Mouse (Mus musculus) heart, embryonic 11.5 days (tissue): ENCODE measurements around the gene Acbd6. TPM values are rescaled to one million over a fixed set of nuclear protein-coding genes. Genes with fewer than 3 reads are reported as not detected.

Experiments
- ATAC-seq: fragments of 200-750 bp; cut with Nextera tagmentation; replicated peaks from 2 replicates; pipeline ENCODE4 v1.8.0; 2017; ENCODE audit warnings: moderate library complexity; ENCODE audit not compliant: insufficient number of reproducible peaks, low FRiP score, low TSS enrichment
- H3K27ac ChIP-seq: fragments of 300-500 bp; sonication (generic); 2 replicates; pipeline ENCODE4 v1.5.1; 2014; ENCODE audit warnings: mild to moderate bottlenecking, low read depth, low read length
- H3K27me3 ChIP-seq: fragments of 300-500 bp; sonication (generic); 2 replicates; pipeline ENCODE4 v1.6.1; 2014; ENCODE audit warnings: mild to moderate bottlenecking, low read length, mixed read lengths; ENCODE audit not compliant: control insufficient read depth, insufficient read depth
- H3K36me3 ChIP-seq: fragments of 300-500 bp; sonication (generic); 2 replicates; pipeline ENCODE4 v1.6.1; 2014; ENCODE audit warnings: mild to moderate bottlenecking, low read length, moderate library complexity, mixed read lengths; ENCODE audit not compliant: control insufficient read depth, insufficient read depth
- H3K4me1 ChIP-seq: fragments of 300-500 bp; sonication (generic); 2 replicates; pipeline ENCODE4 v1.6.1; 2014; ENCODE audit warnings: low read length; ENCODE audit not compliant: control insufficient read depth, insufficient read depth
- H3K4me2 ChIP-seq: fragments of 300-500 bp; sonication (generic); 2 replicates; pipeline ENCODE4 v1.6.1; 2014; ENCODE audit warnings: mild to moderate bottlenecking, moderate library complexity
- H3K4me3 ChIP-seq: fragments of 300-500 bp; sonication (generic); 2 replicates; pipeline ENCODE4 v1.5.1; 2014; ENCODE audit warnings: low read depth, low read length
- H3K9ac ChIP-seq: fragments of 300-500 bp; sonication (generic); 2 replicates; pipeline ENCODE4 v1.6.1; 2014; ENCODE audit warnings: mild to moderate bottlenecking, low read depth, low read length, moderate library complexity
- H3K9me3 ChIP-seq: fragments of 300-500 bp; sonication (generic); replicated peaks from 2 replicates; pipeline ENCODE4 v1.6.1; 2016; ENCODE audit warnings: low read length; ENCODE audit not compliant: control insufficient read depth
- WGBS: fragments of 180-500 bp; shearing (Covaris S2); extraction: QIAGEN DNeasy Blood & Tissue Kit; methylation state at CpG from one replicate; pipeline ENCODE4 v1.1.7; 2014; ENCODE audit not compliant: insufficient replicate concordance; 5-methylcytosine and 5-hydroxymethylcytosine counted together
- polyA plus RNA-seq: library from polyadenylated mRNA; unstranded; fragments of >200 nt; fragmentation: Nextera tagmentation; extraction: Ambion mirVana; gene quantifications from 2 replicates; pipeline ENCODE4 v1.2.1, GENCODE M21; 2014

Gene Acbd6
- polyA plus RNA-seq, 1 experiment from 2014 or later: 56.4 TPM

DNA sequence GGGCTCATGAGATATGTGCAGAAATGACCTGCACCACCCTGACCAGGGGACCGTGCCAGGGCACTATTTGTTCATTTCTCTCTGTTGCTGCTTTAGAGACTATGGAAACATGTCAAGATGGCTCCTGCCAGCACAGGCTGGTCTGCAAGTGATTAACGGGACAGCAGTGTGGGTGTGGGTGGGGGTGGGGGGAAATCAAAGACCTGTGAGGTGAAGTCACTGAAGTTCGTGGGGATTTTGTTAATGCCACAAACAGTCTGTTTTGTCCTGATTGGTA, 24.3 kb upstream of the Acbd6 start:
- Histone ChIP-seq H3K36me3 (no peaks in the 10 kb centered on the region), H3K9me3 (no peaks in the 10 kb centered on the region), H3K27me3 (no peaks in the 10 kb centered on the region), H3K4me1 (peaks cover 14% of the 10 kb centered on the region), H3K4me3 (no peak overlapping the region), H3K27ac (no peak overlapping the region), H3K4me2 (no peak overlapping the region), H3K9ac (no peak overlapping the region)
- no peak for ATAC-seq
- 72% methylated on average over 3 of the region's 3 CpGs for WGBS

DNA sequence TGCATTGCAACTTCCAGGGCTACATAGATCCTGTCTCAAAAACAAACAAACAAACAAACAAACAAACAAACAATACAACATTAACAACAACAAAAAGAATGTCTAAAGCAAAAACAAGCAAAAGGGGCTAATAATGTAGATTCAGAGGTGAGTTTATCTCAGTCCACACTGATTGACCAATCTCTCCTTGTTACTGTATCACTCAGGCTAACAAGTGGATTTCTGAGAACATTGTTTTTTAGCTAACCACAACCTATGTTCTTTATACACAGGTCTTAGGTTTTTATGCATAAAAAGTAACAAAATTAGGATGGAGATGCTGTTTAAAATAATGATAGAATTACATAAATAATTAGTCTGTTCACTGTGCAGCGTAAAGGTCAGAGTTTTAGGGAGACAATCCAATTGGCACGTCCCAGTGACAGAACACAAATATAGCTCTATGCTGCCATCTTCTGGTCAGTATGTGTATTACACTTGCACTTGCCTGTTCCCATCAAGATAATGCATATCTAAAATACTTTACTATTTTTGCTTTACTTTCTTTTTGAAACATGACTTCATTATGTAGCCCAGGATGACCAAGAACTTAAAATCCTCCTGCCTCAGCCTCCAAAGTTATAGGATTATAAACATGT, 20.8 kb upstream of the Acbd6 start:
- Histone ChIP-seq H3K9ac (no peak overlapping the region), H3K4me1 (peaks cover 3% of the 10 kb centered on the region), H3K27me3 (no peaks in the 10 kb centered on the region), H3K36me3 (no peaks in the 10 kb centered on the region), H3K4me3 (no peak overlapping the region), H3K27ac (no peak overlapping the region), H3K9me3 (no peaks in the 10 kb centered on the region), H3K4me2 (no peak overlapping the region)
- WGBS: 7% methylated on average over 2 of the region's 2 CpGs
- no peak for ATAC-seq

DNA sequence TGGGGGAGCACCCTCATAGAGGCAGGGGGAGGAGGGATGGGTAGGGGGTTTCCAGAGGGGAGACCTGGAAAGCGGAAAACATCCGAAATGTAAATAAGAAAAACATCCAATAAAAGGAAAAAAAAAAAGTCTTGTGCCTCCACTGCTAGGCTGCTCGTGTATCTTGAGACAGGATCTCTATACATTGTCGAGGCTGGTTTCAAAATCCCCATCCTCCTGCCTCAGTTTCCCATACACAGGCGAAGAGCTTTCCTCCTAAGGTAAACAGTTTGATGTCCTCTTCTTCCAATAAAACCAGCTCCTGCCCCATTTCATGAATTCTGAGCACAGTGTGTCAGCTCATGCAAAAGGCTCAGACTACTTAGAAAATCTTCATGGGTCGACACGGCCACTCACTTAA, 19.9 kb upstream of the Acbd6 start:
- ATAC-seq: no peak
- Histone ChIP-seq H3K9me3 (no peaks in the 10 kb centered on the region), H3K4me3 (no peak overlapping the region), H3K4me2 (no peak overlapping the region), H3K27ac (no peak overlapping the region), H3K36me3 (no peaks in the 10 kb centered on the region), H3K4me1 (peaks cover under 1% of the 10 kb centered on the region; the same call in 1 of the 2 replicates), H3K9ac (no peak overlapping the region), H3K27me3 (no peaks in the 10 kb centered on the region)
- 63% methylated on average over 7 of the region's 7 CpGs for WGBS

DNA sequence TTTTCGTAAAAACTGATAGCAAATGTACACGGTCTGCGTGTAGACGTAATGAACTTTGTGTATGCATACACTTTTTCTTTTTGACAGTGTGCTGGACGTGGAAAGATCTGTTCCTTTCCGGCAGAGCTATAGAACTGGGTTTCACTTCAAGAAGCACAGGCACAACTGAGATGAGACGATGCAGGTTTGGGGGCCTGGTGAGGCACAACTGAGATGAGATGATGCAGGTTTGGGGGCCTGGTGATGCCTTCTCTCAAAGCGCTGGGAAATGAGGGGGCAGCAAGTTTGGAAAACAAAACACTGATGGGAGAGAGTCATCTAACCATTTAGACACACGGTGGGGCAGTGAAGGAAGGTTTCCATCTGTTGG, 293 bp upstream of the Acbd6 start:
- H3K9me3 ChIP-seq: no peaks in the 10 kb centered on the region

DNA sequence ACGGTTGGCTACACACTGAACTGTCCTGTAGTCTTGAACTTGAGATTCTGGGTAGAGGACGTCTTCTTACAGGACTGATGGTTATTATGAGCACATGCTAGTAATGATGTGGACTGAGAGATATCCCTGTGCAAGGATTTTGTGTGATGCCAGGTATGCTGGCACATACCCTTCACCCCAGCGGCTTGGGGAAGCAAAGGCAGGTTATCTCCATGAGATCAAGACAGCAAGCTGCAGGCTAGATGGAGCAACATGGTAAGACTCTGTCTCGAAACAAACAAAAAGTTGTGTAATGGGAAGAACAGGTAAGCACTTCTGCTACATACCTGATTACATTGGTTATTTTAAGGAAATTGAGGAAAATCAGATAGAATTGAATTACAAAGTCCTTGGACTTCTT, 2.1 kb downstream of the Acbd6 start:
- H3K4me2 ChIP-seq: no peak overlapping the region; the same call in 1 of the 2 replicates
- no peak overlapping the region for H3K27ac ChIP-seq
- peaks cover 15% of the 10 kb centered on the region; the same call in 1 of the 2 replicates for H3K4me1 ChIP-seq
- H3K4me3 ChIP-seq: no peak overlapping the region
- no peaks in the 10 kb centered on the region for H3K9me3 ChIP-seq
- no peak overlapping the region for H3K9ac ChIP-seq
- 77% methylated on average over 4 of the region's 4 CpGs for WGBS
- no peaks in the 10 kb centered on the region for H3K36me3 ChIP-seq
- ATAC-seq: no peak
- H3K27me3 ChIP-seq: no peaks in the 10 kb centered on the region

More for the DNA sequence above, 293 bp upstream of the Acbd6 start:
- Histone ChIP-seq H3K27me3 (no peaks in the 10 kb centered on the region), H3K36me3 (no peaks in the 10 kb centered on the region), H3K4me3 (peak overlapping the region; percentile 97), H3K9ac (peak overlapping the region; percentile 97), H3K4me1 (peaks cover 15% of the 10 kb centered on the region; the same call in 1 of the 2 replicates), H3K4me2 (peak overlapping the region; percentile 80), H3K27ac (no peak overlapping the region; the same call in 1 of the 2 replicates)
- WGBS: 60% methylated on average over 9 of the region's 9 CpGs
- no peak for ATAC-seq

DNA sequence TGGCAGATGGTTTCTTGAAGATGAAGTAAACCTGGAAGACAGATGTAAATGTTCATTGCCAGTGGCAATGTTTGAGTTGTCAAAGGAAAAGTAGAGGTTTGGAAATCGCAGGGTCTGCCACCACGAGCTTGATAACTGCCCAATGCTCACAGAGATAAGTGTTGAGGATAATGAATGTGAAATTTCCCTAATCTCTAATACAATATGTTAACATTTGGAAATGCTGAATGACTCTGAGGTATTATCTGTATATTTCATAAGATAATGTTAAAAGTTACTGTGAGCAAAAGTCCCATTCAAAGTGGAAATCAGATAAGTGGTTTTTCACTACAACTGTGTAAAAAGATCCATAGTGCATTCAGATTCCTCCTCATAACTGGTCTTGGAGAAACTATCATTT, 2.8 kb downstream of the Acbd6 start:
- H3K4me1 ChIP-seq: peaks cover 15% of the 10 kb centered on the region; the same call in 1 of the 2 replicates
- H3K36me3 ChIP-seq: peaks cover 5% of the 10 kb centered on the region; the same call in 1 of the 2 replicates
- H3K9ac ChIP-seq: no peak overlapping the region
- H3K27ac ChIP-seq: no peak overlapping the region
- H3K9me3 ChIP-seq: no peaks in the 10 kb centered on the region
- ATAC-seq: no peak
- no peak overlapping the region for H3K4me2 ChIP-seq
- no peak overlapping the region for H3K4me3 ChIP-seq
- no peaks in the 10 kb centered on the region for H3K27me3 ChIP-seq
- WGBS: 74% methylated on average over 2 of the region's 2 CpGs

DNA sequence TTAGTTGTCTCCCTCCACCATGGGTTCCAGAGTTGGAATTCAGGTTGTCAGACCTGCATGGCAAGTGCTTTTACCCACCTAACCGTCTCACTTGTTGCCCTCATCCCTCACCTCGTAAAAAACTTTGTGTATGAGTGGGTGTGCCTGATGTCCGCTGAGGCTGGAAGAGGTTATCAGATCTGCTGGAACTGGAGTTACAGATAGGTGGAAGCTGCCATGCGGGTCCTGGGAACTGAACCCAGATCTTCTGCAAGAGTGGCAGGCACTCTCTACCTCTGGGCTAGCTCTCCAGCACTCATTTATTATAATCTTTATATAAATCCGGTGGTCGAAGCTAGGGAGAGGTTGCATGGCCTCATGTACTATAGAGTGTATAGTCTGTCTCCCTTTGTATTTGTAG, 4.3 kb downstream of the Acbd6 start:
- no peak for ATAC-seq
- no peak overlapping the region for H3K4me2 ChIP-seq

DNA sequence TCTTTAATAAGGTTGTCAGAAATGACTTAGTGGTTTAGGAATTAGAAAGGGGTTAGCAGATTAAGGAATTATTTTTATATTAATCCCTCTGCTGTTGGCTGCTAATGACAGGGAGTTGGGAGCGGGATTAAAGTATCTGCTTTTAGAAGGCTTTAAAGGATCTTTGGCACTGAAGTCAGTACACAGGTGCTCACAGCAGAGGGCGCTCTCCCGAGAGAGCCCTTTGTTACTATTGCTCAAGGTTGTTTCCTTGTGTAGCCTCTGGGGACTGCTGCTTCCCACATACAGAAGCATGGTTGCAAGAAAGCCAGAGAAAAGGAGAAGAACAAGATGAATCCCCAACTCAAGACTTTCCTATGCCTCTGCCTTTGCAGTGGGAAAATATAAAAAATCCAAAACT, 6.8 kb downstream of the Acbd6 start:
- Histone ChIP-seq H3K9ac (no peak overlapping the region), H3K27me3 (no peaks in the 10 kb centered on the region), H3K4me1 (0 out of 2 replicates have a peak, but pooled peaks cover 7% of the 10 kb centered on the region), H3K27ac (no peak overlapping the region), H3K36me3 (peaks cover 19% of the 10 kb centered on the region), H3K9me3 (peaks cover 4% of the 10 kb centered on the region; the same call in 1 of the 2 replicates), H3K4me3 (no peak overlapping the region), H3K4me2 (no peak overlapping the region)
- 25% methylated on average over 3 of the region's 3 CpGs for WGBS
- ATAC-seq: no peak

More for the DNA sequence above, 4.3 kb downstream of the Acbd6 start:
- no peak overlapping the region for H3K9ac ChIP-seq
- H3K4me3 ChIP-seq: no peak overlapping the region
- no peaks in the 10 kb centered on the region for H3K27me3 ChIP-seq
- no peaks in the 10 kb centered on the region for H3K9me3 ChIP-seq
- H3K36me3 ChIP-seq: peaks cover 7% of the 10 kb centered on the region; the same call in 1 of the 2 replicates
- peaks cover 15% of the 10 kb centered on the region; the same call in 1 of the 2 replicates for H3K4me1 ChIP-seq
- 64% methylated on average over 6 of the region's 6 CpGs for whole genome bisulfite sequencing
- no peak overlapping the region for H3K27ac ChIP-seq

DNA sequence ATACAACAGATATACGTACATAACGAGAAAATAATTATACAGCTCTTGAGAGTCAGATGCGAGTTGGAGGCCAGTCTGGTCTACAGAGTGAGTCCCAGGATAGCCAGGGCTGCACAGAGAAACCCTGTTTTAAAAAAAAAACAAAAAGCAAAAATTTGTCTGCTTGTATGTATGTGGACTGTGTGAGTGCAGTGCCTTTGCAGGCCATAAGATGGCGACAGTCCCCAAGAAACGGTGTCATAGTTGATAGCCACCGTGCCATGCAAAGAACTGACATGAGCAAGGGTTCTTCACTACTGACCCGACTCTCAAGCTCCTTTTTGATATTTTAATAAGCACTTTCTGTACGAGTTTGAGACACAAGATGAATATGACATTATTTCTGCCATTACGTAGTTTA, 10.2 kb downstream of the Acbd6 start:
- Histone ChIP-seq H3K4me1 (no peaks in the 10 kb centered on the region), H3K4me2 (no peak overlapping the region), H3K9ac (no peak overlapping the region), H3K9me3 (peaks cover 4% of the 10 kb centered on the region; the same call in 1 of the 2 replicates), H3K36me3 (peaks cover 19% of the 10 kb centered on the region), H3K27me3 (no peaks in the 10 kb centered on the region), H3K27ac (no peak overlapping the region), H3K4me3 (no peak overlapping the region)
- no peak for ATAC-seq
- WGBS: 93% methylated on average over 9 of the region's 9 CpGs
